In the genomic region with DNA sequence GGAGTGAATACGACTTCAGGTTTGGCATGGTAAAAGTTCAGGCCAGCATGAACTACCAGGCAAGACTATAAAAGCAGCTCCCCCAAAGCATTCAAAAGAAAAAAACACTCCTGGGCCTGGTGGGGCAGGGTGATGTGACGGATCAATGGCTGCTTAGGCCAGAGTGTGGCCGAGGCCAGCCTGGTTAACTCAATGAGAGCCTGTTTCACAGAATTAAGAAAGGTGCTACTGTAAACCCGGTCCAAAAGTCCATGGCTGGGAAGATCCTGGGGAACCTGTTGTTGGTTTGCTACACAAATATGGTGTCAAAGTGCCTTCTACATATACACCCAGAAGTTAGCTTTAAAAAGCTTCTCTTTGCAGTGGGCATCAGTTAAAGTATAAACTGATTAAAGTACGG, we compare ENCODE assay signal across 17 mouse cellular contexts. TPM values are rescaled to one million over a fixed set of nuclear protein-coding genes. Genes with fewer than 3 reads are reported as not detected.
DNase-seq lines count a peak whose midpoint lies in the region; ATAC-seq and TF ChIP-seq lines count a peak whose summit lies in the region.
"Had no signal": no experiment of that assay in that cellular context is flagged by ENCODE, and none has a peak within 500 bp of the region (broad histone marks: within the 10 kb centered on the region; RNA-seq: fewer than 3 reads in every experiment).

No protein-coding gene starts in this region.

- H3K4me2 ChIP-seq in kidney, embryonic 14.5 days (replicated peaks; ENCODE audit: low read depth, low read length), result no peak overlapping the region
- peak overlapping the region; percentile 63; the same call in 1 of the 2 replicates for H3K4me2 ChIP-seq in kidney, embryonic 15.5 days
- peak overlapping the region; percentile 72; the same call in 1 of the 2 replicates for H3K4me2 ChIP-seq in kidney, postnatal 0 days (ENCODE audit: low read length)
- peak overlapping the region; percentile 79 for H3K4me2 ChIP-seq in liver, embryonic 13.5 days

- no peaks in the 10 kb centered on the region for H3K9me3 ChIP-seq in kidney, embryonic 14.5 days (ENCODE audit: control insufficient read depth, low read length)
- H3K9me3 ChIP-seq in kidney, embryonic 15.5 days (replicated peaks), result no peaks in the 10 kb centered on the region
- no peaks in the 10 kb centered on the region for H3K9me3 ChIP-seq in kidney, postnatal 0 days (replicated peaks; ENCODE audit: low read length)
- H3K9me3 ChIP-seq in liver, embryonic 13.5 days (replicated peaks), result no peaks in the 10 kb centered on the region

- 83% methylated on average over 5 of the region's 5 CpGs for WGBS in kidney, embryonic 14.5 days
- 73% methylated on average over 5 of the region's 5 CpGs for WGBS in kidney, embryonic 15.5 days
- 63% methylated on average over 5 of the region's 5 CpGs for WGBS in kidney, postnatal 0 days
- WGBS in liver, embryonic 13.5 days (ENCODE audit: insufficient replicate concordance), result 82% methylated on average over 5 of the region's 5 CpGs

- TF ChIP-seq CTCF in kidney, postnatal 0 days (IDR thresholded peaks at IDR 0.05; ENCODE audit: low read depth), result no peak

- no peak overlapping the region for H3K4me3 ChIP-seq in kidney, embryonic 14.5 days (ENCODE audit: low read length)
- H3K4me3 ChIP-seq in kidney, embryonic 15.5 days (replicated peaks), result no peak overlapping the region
- no peak overlapping the region for H3K4me3 ChIP-seq in kidney, postnatal 0 days (replicated peaks; ENCODE audit: low read depth, low read length)
- H3K4me3 ChIP-seq in liver, embryonic 13.5 days (replicated peaks), result no peak overlapping the region

- H3K4me1 ChIP-seq in kidney, embryonic 14.5 days (ENCODE audit: control insufficient read depth, insufficient read depth, low read length), result peaks cover 9% of the 10 kb centered on the region; the same call in 1 of the 2 replicates
- peaks cover 25% of the 10 kb centered on the region for H3K4me1 ChIP-seq in kidney, embryonic 15.5 days
- peaks cover 8% of the 10 kb centered on the region; the same call in 1 of the 2 replicates for H3K4me1 ChIP-seq in kidney, postnatal 0 days (replicated peaks; ENCODE audit: insufficient read depth, low read length)
- H3K4me1 ChIP-seq in liver, embryonic 13.5 days (replicated peaks), result peaks cover 28% of the 10 kb centered on the region

- H3K27ac ChIP-seq in kidney, embryonic 14.5 days (ENCODE audit: low read depth, low read length), result no peak overlapping the region
- peak overlapping the region; percentile 54 for H3K27ac ChIP-seq in kidney, embryonic 15.5 days
- peak overlapping the region; percentile 40; the same call in 1 of the 2 replicates for H3K27ac ChIP-seq in kidney, postnatal 0 days
- H3K27ac ChIP-seq in liver, embryonic 13.5 days, result peak overlapping the region; percentile 10; the same call in 1 of the 2 replicates
- H3K27ac ChIP-seq: hindbrain, embryonic 14.5 days; left cerebral cortex, adult 2 months had no signal

- peaks cover 7% of the 10 kb centered on the region; the same call in 1 of the 2 replicates for H3K36me3 ChIP-seq in kidney, embryonic 14.5 days (ENCODE audit: control insufficient read depth, insufficient read depth, low read length)
- H3K36me3 ChIP-seq in kidney, embryonic 15.5 days, result peaks cover 18% of the 10 kb centered on the region
- no peaks in the 10 kb centered on the region for H3K36me3 ChIP-seq in kidney, postnatal 0 days (ENCODE audit: insufficient read depth, low read length)
- H3K36me3 ChIP-seq in liver, embryonic 13.5 days, result peaks cover 7% of the 10 kb centered on the region; the same call in 1 of the 2 replicates

- no peak for ATAC-seq in kidney, embryonic 14.5 days (ENCODE audit: low FRiP score, low TSS enrichment)
- no peak for ATAC-seq in kidney, embryonic 15.5 days (replicated peaks; ENCODE audit: low FRiP score)
- ATAC-seq in kidney, postnatal 0 days (replicated peaks; ENCODE audit: low FRiP score, low read depth), result no peak
- ATAC-seq in liver, embryonic 13.5 days (ENCODE audit: low read depth), result no peak
- ATAC-seq: forebrain, embryonic 14.5 days had no signal

- DNase-seq in kidney, adult 11 months, result peak; percentile 73
- no peak for DNase-seq in kidney, postnatal 0 days (ENCODE audit: low spot score)
- no peak for DNase-seq in liver, embryonic 13.5 days
- DNase-seq in spleen, adult 12 weeks (ENCODE audit: low spot score), result no peak
- no peak for DNase-seq in cerebellum, adult 11 months
- DNase-seq: cerebellum, adult 8-10 months; gastrocnemius, postnatal 14 days; heart, adult 2 months; heart, postnatal 10 days; lung, embryonic 14.5 days; lung, postnatal 4 days; thymus, postnatal 4 days had no signal

- H3K27me3 ChIP-seq in kidney, embryonic 14.5 days (ENCODE audit: control insufficient read depth, insufficient read depth, low read length), result no peaks in the 10 kb centered on the region
- H3K27me3 ChIP-seq in kidney, embryonic 15.5 days, result no peaks in the 10 kb centered on the region
- no peaks in the 10 kb centered on the region for H3K27me3 ChIP-seq in kidney, postnatal 0 days (ENCODE audit: insufficient read depth, low read length)
- H3K27me3 ChIP-seq in liver, embryonic 13.5 days, result no peaks in the 10 kb centered on the region

- H3K9ac ChIP-seq in kidney, embryonic 14.5 days (ENCODE audit: low read depth, low read length), result no peak overlapping the region
- no peak overlapping the region for H3K9ac ChIP-seq in kidney, embryonic 15.5 days
- no peak overlapping the region for H3K9ac ChIP-seq in kidney, postnatal 0 days (ENCODE audit: low read depth, low read length)
- H3K9ac ChIP-seq in liver, embryonic 13.5 days, result 0 out of 2 replicates have a peak overlapping the region, but pooled peaks have one; percentile 92

RNA-seq across cellular contexts. Expression of a gene that starts 2.0 kb away (rescaled TPM):
- polyA plus RNA-seq in kidney, embryonic 14.5 days (2014; fragmentation: Nextera tagmentation; extraction: Ambion mirVana), result 73.1 and 80.8 TPM in 2 replicates
- polyA plus RNA-seq in kidney, embryonic 15.5 days (2015; fragmentation: Nextera tagmentation; extraction: Ambion mirVana), result 74.3 and 77.4 TPM in 2 replicates
- polyA plus RNA-seq in kidney, postnatal 0 days (2015; fragmentation: Nextera tagmentation; extraction: Ambion mirVana), result 84.7 and 85.1 TPM in 2 replicates
- polyA plus RNA-seq in liver, embryonic 13.5 days (2015; fragmentation: Nextera tagmentation; extraction: Ambion mirVana), result 40.1 and 51.7 TPM in 2 replicates

RNA-seq across cellular contexts. Expression of a gene that starts 14.9 kb away (rescaled TPM):
- polyA plus RNA-seq in kidney, embryonic 14.5 days (2014; fragmentation: Nextera tagmentation; extraction: Ambion mirVana), result 10.1 and 11.9 TPM in 2 replicates
- polyA plus RNA-seq in kidney, embryonic 15.5 days (2015; fragmentation: Nextera tagmentation; extraction: Ambion mirVana), result 8.3 and 15.2 TPM in 2 replicates
- polyA plus RNA-seq in kidney, postnatal 0 days (2015; fragmentation: Nextera tagmentation; extraction: Ambion mirVana), result 11.8 and 17.4 TPM in 2 replicates
- polyA plus RNA-seq in liver, embryonic 13.5 days (2015; fragmentation: Nextera tagmentation; extraction: Ambion mirVana), result 8.8 and 12.9 TPM in 2 replicates

RNA-seq across cellular contexts. Expression of a gene that starts 39.3 kb away (rescaled TPM):
- 609 and 623 TPM in 2 replicates for polyA plus RNA-seq in kidney, embryonic 14.5 days (2014; fragmentation: Nextera tagmentation; extraction: Ambion mirVana)
- polyA plus RNA-seq in kidney, embryonic 15.5 days (2015; fragmentation: Nextera tagmentation; extraction: Ambion mirVana), result 425 and 436 TPM in 2 replicates
- polyA plus RNA-seq in kidney, postnatal 0 days (2015; fragmentation: Nextera tagmentation; extraction: Ambion mirVana), result 486 and 489 TPM in 2 replicates
- polyA plus RNA-seq in liver, embryonic 13.5 days (2015; fragmentation: Nextera tagmentation; extraction: Ambion mirVana), result 899 and 1,125 TPM in 2 replicates
